ENCODE assay signal across 7 mouse cellular contexts in the genomic region with DNA sequence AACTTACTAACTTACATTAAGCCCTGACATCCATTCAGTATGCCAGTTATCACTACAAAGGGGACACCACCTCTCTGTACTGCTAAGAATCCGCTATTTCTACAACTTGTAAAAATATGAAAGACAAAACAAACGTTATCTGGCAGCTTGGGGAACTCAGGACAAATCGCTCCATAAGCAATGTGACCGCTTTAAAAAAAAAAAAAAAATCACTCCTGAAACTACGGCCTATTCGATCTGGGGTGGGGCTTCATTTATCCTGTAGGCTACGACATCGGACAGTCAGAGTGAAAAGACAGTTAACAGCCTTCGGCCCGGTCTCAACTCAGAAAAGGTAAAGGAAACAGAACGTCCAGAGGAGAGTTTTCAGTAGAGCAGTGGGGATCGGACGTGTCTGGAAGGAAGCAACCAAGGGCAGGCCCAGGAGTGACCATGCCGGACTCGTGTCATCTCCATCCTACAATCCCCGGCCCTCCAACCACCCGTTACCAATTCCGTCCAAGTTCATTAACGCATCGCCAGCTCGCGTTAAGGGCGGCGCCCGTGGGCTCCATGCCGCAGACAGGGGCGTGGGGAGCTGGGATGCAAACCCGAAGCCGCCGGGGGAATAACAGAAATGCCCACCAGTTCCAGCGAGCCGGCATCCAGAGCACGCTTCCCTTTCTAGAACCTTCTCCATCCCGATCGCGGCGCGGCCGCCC. TPM values are rescaled to one million over a fixed set of nuclear protein-coding genes. Genes with fewer than 3 reads are reported as not detected.
DNase-seq lines count a peak whose midpoint lies in the region; ATAC-seq and TF ChIP-seq lines count a peak whose summit lies in the region.

No protein-coding gene starts in this region.

- peak overlapping the region; percentile 88 for H3K4me3 ChIP-seq in lung, embryonic 15.5 days
- peak overlapping the region; percentile 83 for H3K4me3 ChIP-seq in forebrain, embryonic 13.5 days
- peak overlapping the region; percentile 82 for H3K4me3 ChIP-seq in liver, embryonic 11.5 days (ENCODE audit: low read depth, low read length)
- peak overlapping the region; percentile 90 for H3K4me3 ChIP-seq in small intestine, adult 2 months (ENCODE audit: low read depth, low read length)

- H3K9ac ChIP-seq in lung, embryonic 15.5 days, result peak overlapping the region; percentile 94
- peak overlapping the region; percentile 96 for H3K9ac ChIP-seq in forebrain, embryonic 13.5 days
- peak overlapping the region; percentile 99 for H3K9ac ChIP-seq in liver, embryonic 11.5 days (ENCODE audit: low read depth, low read length)

- DNase-seq in lung, postnatal 14 days, result no peak
- DNase-seq in c-Kit-negative CD71-positive TER-119-positive erythroid progenitor cells, embryonic 14.5 days (ENCODE audit: low read depth, low spot score), result peak; percentile 26
- DNase-seq in liver, embryonic 11.5 days (ENCODE audit: low spot score), result peak; percentile 39
- no peak for DNase-seq in gastrocnemius, postnatal 10 days

- H3K4me1 ChIP-seq in lung, embryonic 15.5 days, result peaks cover 18% of the 10 kb centered on the region
- peaks cover 19% of the 10 kb centered on the region for H3K4me1 ChIP-seq in forebrain, embryonic 13.5 days
- H3K4me1 ChIP-seq in liver, embryonic 11.5 days (replicated peaks; ENCODE audit: control insufficient read depth, insufficient read depth, low read length), result peaks cover 6% of the 10 kb centered on the region; the same call in 1 of the 2 replicates
- no peaks in the 10 kb centered on the region; the same call in 1 of the 2 replicates for H3K4me1 ChIP-seq in small intestine, adult 2 months (ENCODE audit: control insufficient read depth, insufficient read depth, insufficient read length, low read length)

- no peaks in the 10 kb centered on the region for H3K9me3 ChIP-seq in lung, embryonic 15.5 days
- no peaks in the 10 kb centered on the region for H3K9me3 ChIP-seq in forebrain, embryonic 13.5 days (replicated peaks)
- H3K9me3 ChIP-seq in liver, embryonic 11.5 days (ENCODE audit: control insufficient read depth, low read length), result no peaks in the 10 kb centered on the region

- peaks cover 31% of the 10 kb centered on the region for H3K36me3 ChIP-seq in lung, embryonic 15.5 days
- H3K36me3 ChIP-seq in forebrain, embryonic 13.5 days (ENCODE audit: poor library complexity, severe bottlenecking), result peaks cover 42% of the 10 kb centered on the region
- peaks cover 15% of the 10 kb centered on the region for H3K36me3 ChIP-seq in liver, embryonic 11.5 days (ENCODE audit: control insufficient read depth, insufficient read depth, low read length)
- H3K36me3 ChIP-seq in small intestine, adult 2 months (ENCODE audit: control insufficient read depth, insufficient read depth, low read length), result peaks cover 19% of the 10 kb centered on the region

- no peaks in the 10 kb centered on the region for H3K27me3 ChIP-seq in lung, embryonic 15.5 days
- H3K27me3 ChIP-seq in forebrain, embryonic 13.5 days, result no peaks in the 10 kb centered on the region
- H3K27me3 ChIP-seq in liver, embryonic 11.5 days (replicated peaks; ENCODE audit: control insufficient read depth, insufficient read depth, low read length), result no peaks in the 10 kb centered on the region
- no peaks in the 10 kb centered on the region for H3K27me3 ChIP-seq in small intestine, adult 2 months (ENCODE audit: control insufficient read depth, insufficient read depth, low read length)

- ATAC-seq in lung, embryonic 15.5 days (ENCODE audit: borderline replicate concordance, extremely low read depth, low FRiP score, low TSS enrichment), result peak; percentile 31; the same call in 1 of the 2 replicates
- no peak for ATAC-seq in forebrain, embryonic 13.5 days
- ATAC-seq in liver, embryonic 11.5 days (replicated peaks; ENCODE audit: low FRiP score), result no peak; the same call in 1 of the 2 replicates

- peak overlapping the region; percentile 83 for H3K27ac ChIP-seq in lung, embryonic 15.5 days
- H3K27ac ChIP-seq in forebrain, embryonic 13.5 days, result peak overlapping the region; percentile 77
- peak overlapping the region; percentile 80 for H3K27ac ChIP-seq in liver, embryonic 11.5 days (ENCODE audit: low read depth, low read length)
- H3K27ac ChIP-seq in small intestine, adult 2 months (ENCODE audit: insufficient read depth, low read depth, low read length), result peak overlapping the region; percentile 51; the same call in 1 of the 2 replicates

- TF ChIP-seq POLR2A in small intestine, adult 2 months (IDR thresholded peaks at IDR 0.05; ENCODE audit: low read depth, low read length), result no peak

- peak overlapping the region; percentile 70 for H3K4me2 ChIP-seq in lung, embryonic 15.5 days
- H3K4me2 ChIP-seq in forebrain, embryonic 13.5 days, result peak overlapping the region; percentile 86
- H3K4me2 ChIP-seq in liver, embryonic 11.5 days, result peak overlapping the region; percentile 89

- TF ChIP-seq CTCF in small intestine, adult 2 months (IDR thresholded peaks at IDR 0.05; ENCODE audit: extremely low read depth, insufficient read length, insufficient replicate concordance, low read depth, low read length), result no peak

- under 1% methylated on average over 39 of the region's 39 CpGs for WGBS in lung, embryonic 15.5 days
- under 1% methylated on average over 39 of the region's 39 CpGs for WGBS in forebrain, embryonic 13.5 days
- WGBS in liver, embryonic 11.5 days, result under 1% methylated on average over 39 of the region's 39 CpGs
- WGBS in small intestine, adult 2 months, result under 1% methylated on average over 39 of the region's 39 CpGs

RNA-seq across cellular contexts. Expression of a gene that starts 0.6 kb away (rescaled TPM):
- polyA plus RNA-seq in lung, embryonic 15.5 days (2015; fragmentation: Nextera tagmentation; extraction: Ambion mirVana), result 426 and 430 TPM in 2 replicates
- polyA plus RNA-seq in forebrain, embryonic 13.5 days (2015; fragmentation: Nextera tagmentation; extraction: Ambion mirVana), result 524 and 547 TPM in 2 replicates
- polyA plus RNA-seq in liver, embryonic 11.5 days (2014; fragmentation: Nextera tagmentation; extraction: Ambion mirVana), result 614 and 690 TPM in 2 replicates
- 2.4 and 4.6 TPM in 2 replicates for polyA plus RNA-seq in small intestine, adult 2 months (2012; rRNA removed)
- total RNA-seq in gastrocnemius, postnatal 10 days (2021), result 100 to 1,000 TPM; 163 to 164 TPM

RNA-seq across cellular contexts. Expression of a gene that starts 40.6 kb away (rescaled TPM):
- 38.6 and 43.8 TPM in 2 replicates for polyA plus RNA-seq in lung, embryonic 15.5 days (2015; fragmentation: Nextera tagmentation; extraction: Ambion mirVana)
- 50.1 and 50.4 TPM in 2 replicates for polyA plus RNA-seq in forebrain, embryonic 13.5 days (2015; fragmentation: Nextera tagmentation; extraction: Ambion mirVana)
- 37.4 and 42.7 TPM in 2 replicates for polyA plus RNA-seq in liver, embryonic 11.5 days (2014; fragmentation: Nextera tagmentation; extraction: Ambion mirVana)
- polyA plus RNA-seq in small intestine, adult 2 months (2012; rRNA removed), result 5.4 and 10.0 TPM in 2 replicates
- total RNA-seq in gastrocnemius, postnatal 10 days (2021), result 10 to 100 TPM; 28.5 to 33.7 TPM

RNA-seq across cellular contexts. Expression of a gene that starts 54.7 kb away (rescaled TPM):
- 11.6 and 11.9 TPM in 2 replicates for polyA plus RNA-seq in lung, embryonic 15.5 days (2015; fragmentation: Nextera tagmentation; extraction: Ambion mirVana)
- 10.7 and 11.6 TPM in 2 replicates for polyA plus RNA-seq in forebrain, embryonic 13.5 days (2015; fragmentation: Nextera tagmentation; extraction: Ambion mirVana)
- polyA plus RNA-seq in liver, embryonic 11.5 days (2014; fragmentation: Nextera tagmentation; extraction: Ambion mirVana), result 12.2 and 12.6 TPM in 2 replicates
- 10.2 and 33.3 TPM in 2 replicates for polyA plus RNA-seq in small intestine, adult 2 months (2012; rRNA removed)
- 1 to 10 TPM; 4.1 to 5.1 TPM for total RNA-seq in gastrocnemius, postnatal 10 days (2021)

RNA-seq across cellular contexts. Expression of a gene that starts 58.0 kb away (rescaled TPM):
- 0.57 and 0.82 TPM in 2 replicates for polyA plus RNA-seq in lung, embryonic 15.5 days (2015; fragmentation: Nextera tagmentation; extraction: Ambion mirVana)
- polyA plus RNA-seq in forebrain, embryonic 13.5 days (2015; fragmentation: Nextera tagmentation; extraction: Ambion mirVana), result 0.10 TPM in 1 of 2 replicates, not detected in the other
- polyA plus RNA-seq in liver, embryonic 11.5 days (2014; fragmentation: Nextera tagmentation; extraction: Ambion mirVana), result not detected in 2 replicates
- 0.19 and 0.39 TPM in 2 replicates for polyA plus RNA-seq in small intestine, adult 2 months (2012; rRNA removed)
- total RNA-seq in gastrocnemius, postnatal 10 days (2021), result 10 to 100 TPM; 40.8 to 51.4 TPM

Comparison
In these comparisons a context has a peak if more than half of its experiments do, and no peak if none do; other contexts are left out.
1. DNase-seq: peak in c-Kit-negative CD71-positive TER-119-positive erythroid progenitor cells, embryonic 14.5 days (single experiment) and liver, embryonic 11.5 days (single experiment); none in lung, postnatal 14 days (single experiment) and gastrocnemius, postnatal 10 days (single experiment).
2. RNA of a gene that starts 0.6 kb away (polyA plus RNA-seq): 614 to 690 TPM in liver, embryonic 11.5 days, 524 to 547 TPM in forebrain, embryonic 13.5 days and 426 to 430 TPM in lung, embryonic 15.5 days; 2.4 to 4.6 TPM in small intestine, adult 2 months; every median in the first group is over 10 times any median in the second.
3. Peak in every context shown above with its lines, with median percentiles within 50 percentile points of each other: H3K27ac ChIP-seq, H3K4me2 ChIP-seq, H3K4me3 ChIP-seq and H3K9ac ChIP-seq.